Mouse (Mus musculus): ENCODE results near the gene Oxsr1. TPM values are rescaled to one million over a fixed set of nuclear protein-coding genes. Genes with fewer than 3 reads are reported as not detected.
"Not testable (repeated sequence)": the region's sequence is repeated elsewhere in the genome, so short reads cannot be mapped to it uniquely, and the experiment has no call there.

Gene Oxsr1
- total and polyA plus RNA-seq, 3 experiments = 7.2 to 33.1 (median 32.7) TPM

DNA sequence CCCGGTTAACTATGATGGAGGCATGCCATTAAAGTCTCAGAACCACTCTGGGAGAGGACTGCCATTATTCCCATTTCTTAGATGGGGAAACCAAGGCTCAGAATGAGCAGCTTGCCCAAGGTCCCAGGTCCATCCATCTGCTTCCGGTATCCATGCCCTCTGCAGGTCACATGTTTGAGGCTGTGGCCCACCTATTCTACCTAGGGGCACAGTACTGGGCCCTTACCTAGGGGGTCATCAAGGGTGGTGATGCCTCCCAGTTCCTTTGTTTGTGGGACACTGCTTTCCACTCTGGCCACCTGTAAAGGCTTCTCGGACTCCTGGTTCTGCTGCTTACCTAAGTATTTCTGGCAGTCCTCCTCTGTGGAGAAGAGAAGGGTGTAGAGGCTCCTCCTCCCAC lies 16.1 kb upstream of the Oxsr1 start:
- DNase-seq = no peak

GRCm38 (mm10) chr9:119337842-119338241 lies 15.6 kb upstream of the Oxsr1 start:
- no peak for DNase-seq

DNA sequence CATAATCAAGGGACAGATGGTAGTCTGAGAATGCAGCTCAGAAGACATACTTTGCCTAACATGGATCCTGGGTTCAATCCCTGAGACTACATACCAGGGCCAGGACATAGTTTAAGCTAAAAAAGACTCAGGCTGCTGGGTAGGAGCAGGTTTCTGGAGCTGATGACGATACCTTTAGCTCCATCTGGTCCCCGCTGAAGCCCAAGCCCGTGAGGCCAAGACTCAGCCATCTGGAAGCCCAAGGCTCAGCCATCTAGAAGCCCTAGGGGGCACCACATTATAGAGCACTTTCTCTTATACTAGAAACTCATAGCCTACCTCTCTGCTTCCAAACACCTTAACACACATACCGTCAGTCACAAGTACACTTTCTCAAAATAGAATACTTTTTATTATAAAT lies 13.3 kb upstream of the Oxsr1 start:
- DNase-seq = no peak

DNA sequence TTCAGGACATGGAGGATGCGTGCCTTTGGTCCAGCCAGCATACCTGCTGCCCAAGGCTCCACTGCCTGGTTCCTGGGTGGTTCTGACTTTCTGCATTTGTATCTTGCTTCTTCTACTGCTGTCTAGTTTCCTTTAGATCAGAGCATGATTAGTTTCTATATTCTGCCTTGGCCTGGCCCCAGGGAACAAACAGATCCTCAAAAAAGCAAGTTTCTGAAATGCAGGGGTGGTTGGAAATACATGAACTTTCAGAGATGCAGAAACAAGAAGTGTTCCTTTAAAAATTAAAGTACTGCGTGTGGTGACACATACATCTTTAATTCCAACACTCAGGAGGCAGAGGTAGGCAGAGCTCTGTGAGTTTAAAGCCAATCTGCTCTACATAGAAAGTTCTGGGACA lies 12.6 kb upstream of the Oxsr1 start:
- DNase-seq = no peak

GRCm38 (mm10) chr9:119334324-119334723 lies 12.1 kb upstream of the Oxsr1 start:
- DNase-seq = peak; percentile 58

DNA sequence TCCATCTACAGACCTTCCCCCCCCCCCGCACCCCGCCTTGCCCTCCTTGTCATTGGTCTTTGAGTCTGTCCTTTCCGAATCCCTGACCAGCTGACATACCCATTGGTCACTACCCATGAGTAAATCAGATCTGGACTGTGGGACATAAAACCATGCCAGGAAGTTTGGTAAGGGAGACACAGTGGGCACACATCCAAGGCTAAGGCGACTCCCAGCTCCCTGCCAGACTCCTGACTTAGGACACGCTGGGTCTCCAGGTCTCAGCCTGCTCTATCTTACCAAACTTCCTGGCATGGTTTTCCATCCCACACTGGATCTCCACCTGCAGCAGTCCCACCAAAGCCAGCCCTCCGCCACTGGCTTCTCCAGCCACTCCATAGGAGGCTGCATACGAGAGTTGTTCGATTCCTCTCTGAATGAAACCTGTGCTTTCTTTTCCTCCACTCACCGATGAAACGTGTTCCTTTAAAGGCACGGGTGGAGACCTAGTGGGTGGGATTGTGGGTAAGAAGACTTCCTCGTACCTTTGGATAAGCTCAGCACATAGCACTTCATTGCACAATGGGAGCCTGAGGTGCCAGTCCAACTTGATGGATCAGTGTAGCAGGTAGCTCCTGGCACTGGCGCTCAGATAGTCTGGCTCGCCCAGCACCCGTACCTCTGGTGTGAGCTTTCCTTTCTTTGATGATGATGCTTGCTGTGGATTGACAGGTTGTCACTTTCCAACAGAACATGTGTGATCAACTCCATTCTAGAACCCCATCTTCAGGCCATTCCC lies 8.1 kb upstream of the Oxsr1 start:
- DNase-seq = peak; percentile 76

DNA sequence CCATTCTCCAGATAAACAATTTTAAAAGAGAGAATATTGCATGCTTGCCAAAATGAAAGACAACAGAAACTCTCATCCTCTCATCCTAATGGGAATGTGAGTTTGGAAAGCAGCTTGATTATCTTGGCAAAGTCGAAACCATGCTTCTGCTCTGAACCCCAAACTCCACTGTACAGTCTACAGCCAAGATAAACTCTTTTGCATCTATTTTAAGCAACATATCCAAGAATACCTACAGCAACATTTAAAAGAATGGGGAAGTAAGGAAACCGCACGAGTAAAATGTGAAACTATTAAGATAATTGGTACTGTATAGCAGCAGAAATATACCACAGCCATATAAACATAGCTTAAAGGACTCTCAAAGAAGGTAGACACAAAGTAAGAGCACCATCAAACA lies 6.3 kb upstream of the Oxsr1 start:
- no peak for DNase-seq

- DNase-seq = no peak
Measured at GRCm38 (mm10) chr9:119324130-119324529, 1.9 kb upstream of the Oxsr1 start.

DNA sequence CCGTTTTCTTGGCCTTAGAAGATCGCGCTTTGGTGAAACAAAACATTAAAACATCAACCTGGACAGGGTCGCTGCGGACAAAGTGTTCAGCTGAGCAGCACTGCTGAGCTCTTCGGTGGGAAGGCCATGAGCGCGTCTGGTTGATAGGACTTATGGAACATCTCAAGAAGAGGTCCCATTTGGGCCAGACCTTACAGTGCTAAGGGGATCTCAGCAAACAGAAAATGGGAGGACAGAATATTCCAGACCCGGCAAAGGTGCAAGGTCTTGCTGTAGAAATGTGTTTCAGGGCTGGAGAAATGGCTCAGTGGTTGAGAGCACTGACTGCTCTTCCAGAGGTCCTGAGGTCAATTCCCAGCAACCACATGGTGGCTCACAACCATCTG lies 1.0 kb upstream of the Oxsr1 start:
- no peak for DNase-seq

- DNase-seq = no peak
Measured at GRCm38 (mm10) chr9:119321392-119322229, 616 bp downstream of the Oxsr1 start.

DNA sequence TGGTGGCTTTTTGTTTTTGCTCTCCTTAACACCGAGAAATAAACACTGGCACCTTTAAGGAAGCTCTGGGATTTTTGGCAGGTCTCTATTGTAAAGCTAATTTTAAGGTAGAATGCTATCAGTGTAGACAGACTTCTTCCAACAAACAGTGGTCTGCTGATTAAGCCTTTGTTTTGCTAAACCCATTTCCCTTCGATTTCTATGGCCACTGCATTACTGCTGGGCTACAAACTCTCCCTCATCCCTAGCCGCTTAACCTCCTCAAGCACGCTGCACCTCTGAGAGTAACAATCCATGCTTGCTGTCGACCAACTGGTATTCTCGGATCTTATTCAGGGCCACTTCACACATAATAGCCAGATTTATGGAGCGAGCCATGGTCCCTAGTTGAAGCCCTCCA lies 1.3 kb downstream of the Oxsr1 start:
- DNase-seq = no peak

DNA sequence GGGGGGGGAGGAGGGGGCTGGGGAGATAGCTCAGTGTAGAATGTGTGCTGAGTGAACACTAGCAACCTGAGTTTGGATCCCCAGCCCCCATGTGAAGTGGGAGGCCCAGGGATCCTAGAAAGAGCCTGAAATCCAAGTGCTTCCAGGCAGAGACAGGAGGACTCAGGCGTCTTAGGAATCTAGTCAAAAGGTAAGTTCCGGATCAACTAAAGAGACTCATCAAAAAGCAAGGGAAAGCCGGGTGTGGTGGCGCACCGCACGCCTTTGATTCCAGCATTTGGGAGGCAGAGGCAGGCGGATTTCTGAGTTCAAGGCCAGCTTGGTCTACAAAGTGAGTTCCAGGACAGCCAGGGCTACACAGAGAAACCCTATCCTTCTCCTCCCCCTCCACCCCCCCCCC lies 1.8 kb downstream of the Oxsr1 start:
- DNase-seq = no peak

GRCm38 (mm10) chr9:119318891-119319290 lies 3.3 kb downstream of the Oxsr1 start:
- no peak for DNase-seq

DNA sequence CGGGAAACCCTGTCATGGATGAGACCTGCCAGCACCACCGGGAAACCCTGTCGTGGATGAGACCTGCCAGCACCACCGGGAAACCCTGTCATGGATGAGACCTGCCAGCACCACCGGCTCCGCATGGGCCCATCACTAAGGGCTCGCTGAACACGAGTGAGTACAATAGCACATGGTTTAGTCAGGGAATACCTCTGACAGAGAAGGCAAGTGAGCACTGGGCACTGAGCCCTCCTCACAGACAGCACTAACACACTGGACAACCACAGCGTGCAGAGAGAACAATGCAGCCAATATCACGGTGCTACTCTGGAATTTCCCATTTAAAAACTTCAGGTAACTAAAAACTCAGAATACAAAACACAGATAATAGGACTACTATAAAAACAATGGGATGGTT lies 9.1 kb downstream of the Oxsr1 start:
- DNase-seq = no peak

GRCm38 (mm10) chr9:119309067-119309466 lies 13.2 kb downstream of the Oxsr1 start:
- DNase-seq = no peak

DNA sequence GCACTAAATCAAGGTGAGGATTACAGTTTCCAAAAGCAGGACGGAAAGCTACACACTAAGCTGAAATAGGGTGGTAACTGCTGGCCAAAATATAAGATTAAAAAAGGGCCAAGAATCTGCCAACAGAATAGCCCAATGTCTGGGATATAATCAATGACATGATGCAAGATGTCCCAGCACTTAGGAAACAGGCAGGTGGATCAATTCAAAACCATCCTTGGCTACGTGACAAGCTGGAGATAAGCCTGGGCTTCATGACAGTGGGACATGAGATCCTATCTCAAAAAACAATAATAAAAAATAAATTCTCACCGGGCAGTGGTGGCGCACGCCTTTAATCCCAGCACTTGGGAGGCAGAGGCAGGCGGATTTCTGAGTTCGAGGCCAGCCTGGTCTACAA lies 16.4 kb downstream of the Oxsr1 start:
- DNase-seq = no peak

GRCm38 (mm10) chr9:119298563-119298962 lies 23.7 kb downstream of the Oxsr1 start:
- no peak for DNase-seq

DNA sequence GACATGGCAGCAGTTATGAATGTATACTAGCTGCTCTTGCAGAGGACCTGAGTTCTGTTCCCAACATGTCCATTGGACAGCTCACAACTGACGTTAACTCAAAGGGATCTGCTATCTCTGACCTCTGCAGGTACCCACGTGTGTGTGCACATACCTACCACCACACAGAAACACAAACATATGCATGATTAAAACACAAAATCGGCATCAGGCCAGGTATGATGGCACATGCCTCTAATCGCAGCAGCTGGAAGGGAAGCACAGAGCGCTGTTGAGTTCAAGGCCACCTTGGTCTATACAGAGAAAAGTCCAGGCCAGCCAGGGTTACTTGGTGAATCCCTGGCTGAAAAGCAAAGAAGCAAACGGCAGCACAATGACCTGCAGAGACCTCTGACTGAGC lies 24.5 kb downstream of the Oxsr1 start:
- no peak for DNase-seq

DNA sequence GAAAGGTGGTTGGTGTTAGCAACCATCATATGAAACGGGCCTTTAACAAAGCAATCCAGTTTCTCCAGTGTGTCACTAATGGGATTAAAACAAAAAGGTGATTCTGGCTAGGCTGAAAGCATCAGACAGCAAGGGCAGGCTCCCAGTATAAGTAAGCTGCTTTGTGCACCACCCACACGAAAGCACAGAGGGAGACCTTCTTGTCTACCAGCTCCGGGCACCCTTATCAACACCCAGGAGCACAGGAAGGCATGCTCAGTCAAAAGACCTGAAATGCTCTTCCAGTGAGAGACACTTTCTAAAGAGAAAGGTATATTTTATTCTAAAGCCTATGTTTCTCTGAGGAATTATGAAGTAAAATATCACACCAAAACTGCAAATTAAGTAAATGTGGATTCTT lies 31.4 kb downstream of the Oxsr1 start:
- DNase-seq = no peak

DNA sequence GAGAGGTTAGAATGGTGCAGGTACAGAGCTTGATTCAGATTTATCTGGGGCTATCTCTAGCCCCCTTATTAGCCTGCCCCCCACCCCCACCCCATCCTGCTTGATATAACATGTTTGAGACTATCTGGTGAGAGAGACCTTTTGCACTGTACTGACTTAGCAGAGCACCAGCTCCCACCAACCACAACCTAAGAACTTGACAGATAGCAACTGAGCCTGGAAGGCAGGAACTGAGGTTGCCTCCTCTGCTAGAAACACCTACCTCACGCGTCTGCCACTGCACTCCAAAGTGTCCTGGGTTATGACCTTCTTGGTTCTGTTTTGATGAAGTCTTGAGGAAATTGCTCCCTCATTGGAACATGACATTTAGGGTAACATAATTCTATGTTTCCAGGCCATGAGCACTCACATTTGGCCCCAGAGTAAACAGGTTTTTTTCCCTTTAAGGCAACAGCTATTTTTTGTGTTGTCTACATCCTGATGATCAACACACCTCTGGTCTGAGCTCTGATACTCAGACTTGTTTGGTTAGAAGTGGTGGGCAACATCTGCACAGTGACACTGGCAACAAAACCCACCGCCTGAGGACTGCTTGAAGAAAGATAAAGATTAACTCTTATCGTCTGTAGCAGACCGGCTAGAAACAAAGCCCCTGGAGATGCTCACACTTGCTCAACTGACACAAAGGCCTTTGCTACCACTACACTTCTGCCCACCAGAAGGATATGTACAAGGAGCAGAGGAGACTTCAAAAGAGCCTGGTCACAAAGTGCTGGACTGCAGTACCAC lies 41.1 kb downstream of the Oxsr1 start:
- no peak for DNase-seq

- DNase-seq = no peak
Measured at GRCm38 (mm10) chr9:119278031-119278430, 44.2 kb downstream of the Oxsr1 start.

GRCm38 (mm10) chr9:119276321-119276720 lies 45.9 kb downstream of the Oxsr1 start:
- peak; percentile 11 for DNase-seq

DNA sequence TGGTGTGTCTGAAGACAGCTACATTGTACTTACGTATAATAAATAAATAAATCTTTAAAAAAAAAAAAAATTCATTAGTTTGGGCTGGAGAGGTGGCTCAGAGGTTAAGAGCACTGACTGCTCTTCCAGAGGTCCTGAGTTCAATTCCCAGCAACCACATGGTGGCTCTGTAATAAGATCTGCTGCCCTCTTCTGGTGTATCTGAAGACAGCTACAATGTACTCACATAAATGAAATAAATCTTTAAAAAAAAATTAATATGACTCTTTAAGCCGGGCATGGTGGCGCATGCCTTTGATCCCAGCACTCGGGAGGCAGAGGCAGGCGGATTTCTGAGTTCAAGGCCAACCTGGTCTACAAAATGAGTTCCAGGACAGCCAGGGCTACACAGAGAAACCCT lies 47.4 kb downstream of the Oxsr1 start:
- DNase-seq = not testable (repeated sequence)
